Mouse (Mus musculus): ENCODE results near the gene Gm2007. TPM values are rescaled to one million over a fixed set of nuclear protein-coding genes. Genes with fewer than 3 reads are reported as not detected.

Gm2007 gene
- not detected for polyA plus RNA-seq (2015; fragmentation: Illumina TruSeq; extraction: RNeasy Lipid Tissue Mini Kit (QIAGEN cat#74804); ENCODE audit: insufficient read depth, low read depth, low replicate concordance)

GRCm38 (mm10) chr2:175741237-175741636 is at the start of gene Gm2007:
Gene Gm2007, plus strand, starts transcription at chr2:175741537.

GRCm38 (mm10) chr2:175703546-175703945 is 37.8 kb upstream of the Gm2007 start, which contains the start of gene Zfp969:
Gene Zfp969, minus strand, starts transcription at chr2:175703646.

GRCm38 (mm10) chr2:175800993-175801392 is 59.7 kb downstream of the Gm2007 start, which contains the start of gene Gm14288:
Gene Gm14288, minus strand, starts transcription at chr2:175801093.

Other genes with a start within 250 kb of the Gm2007 start
- not detected for gene Gm11007, start 97.6 kb upstream of the Gm2007 start, polyA plus RNA-seq (2015; fragmentation: Illumina TruSeq; extraction: RNeasy Lipid Tissue Mini Kit (QIAGEN cat#74804); ENCODE audit: insufficient read depth, low read depth, low replicate concordance)
- not detected for gene Zfp969, start 37.9 kb upstream of the Gm2007 start, polyA plus RNA-seq (2015; fragmentation: Illumina TruSeq; extraction: RNeasy Lipid Tissue Mini Kit (QIAGEN cat#74804); ENCODE audit: insufficient read depth, low read depth, low replicate concordance)
- 3.3 TPM for gene Gm14288, start 59.6 kb downstream of the Gm2007 start, polyA plus RNA-seq (2015; fragmentation: Illumina TruSeq; extraction: RNeasy Lipid Tissue Mini Kit (QIAGEN cat#74804); ENCODE audit: insufficient read depth, low read depth, low replicate concordance)
- 2.8 TPM for gene Gm6710, start 127.7 kb downstream of the Gm2007 start, polyA plus RNA-seq (2015; fragmentation: Illumina TruSeq; extraction: RNeasy Lipid Tissue Mini Kit (QIAGEN cat#74804); ENCODE audit: insufficient read depth, low read depth, low replicate concordance)
- 3.6 TPM for gene Zfp966, start 189.6 kb downstream of the Gm2007 start, polyA plus RNA-seq (2015; fragmentation: Illumina TruSeq; extraction: RNeasy Lipid Tissue Mini Kit (QIAGEN cat#74804); ENCODE audit: insufficient read depth, low read depth, low replicate concordance)
- gene Gm2026, start 223.8 kb downstream of the Gm2007 start, polyA plus RNA-seq (2015; fragmentation: Illumina TruSeq; extraction: RNeasy Lipid Tissue Mini Kit (QIAGEN cat#74804); ENCODE audit: insufficient read depth, low read depth, low replicate concordance) = 2.5 TPM

Data from pancreas, adult 10 weeks (tissue).